Mouse (Mus musculus): ENCODE results near the gene Nfia. TPM values are rescaled to one million over a fixed set of nuclear protein-coding genes. Genes with fewer than 3 reads are reported as not detected.

Nfia gene
- polyA plus RNA-seq, 1 experiment from 2014 or later = 28.6 TPM

GRCm38 (mm10) chr4:97866463-97866862 is 93.9 kb downstream of the Nfia start:
- Histone ChIP-seq H3K4me1 (peaks cover 29% of the 10 kb centered on the region), H3K4me3 (no peak overlapping the region), H3K27me3 (no peaks in the 10 kb centered on the region), H3K4me2 (replicated peaks) (no peak overlapping the region), H3K27ac (replicated peaks) (no peak overlapping the region), H3K36me3 (no peaks in the 10 kb centered on the region), H3K9me3 (no peaks in the 10 kb centered on the region), H3K9ac (replicated peaks) (no peak overlapping the region)
- WGBS = 57% methylated on average over 5 of the region's 5 CpGs
- ATAC-seq (ENCODE audit: low FRiP score, low read depth) = no peak

GRCm38 (mm10) chr4:97868307-97868937 is 95.9 kb downstream of the Nfia start:
- H3K4me2 ChIP-seq (replicated peaks) = no peak overlapping the region
- 82% methylated on average over 10 of the region's 10 CpGs for WGBS
- H3K9ac ChIP-seq (replicated peaks) = no peak overlapping the region
- no peaks in the 10 kb centered on the region for H3K9me3 ChIP-seq
- no peak overlapping the region for H3K4me3 ChIP-seq
- peaks cover 40% of the 10 kb centered on the region for H3K4me1 ChIP-seq
- peak overlapping the region; percentile 56 for H3K27ac ChIP-seq (replicated peaks)
- H3K27me3 ChIP-seq = no peaks in the 10 kb centered on the region
- H3K36me3 ChIP-seq = no peaks in the 10 kb centered on the region
- ATAC-seq (ENCODE audit: low FRiP score, low read depth) = no peak

- no peaks in the 10 kb centered on the region for H3K27me3 ChIP-seq
- 0 out of 2 replicates have a peak overlapping the region, but pooled peaks have one; percentile 7 for H3K4me2 ChIP-seq (replicated peaks)
- no peak overlapping the region for H3K9ac ChIP-seq (replicated peaks)
- peaks cover 40% of the 10 kb centered on the region for H3K4me1 ChIP-seq
- H3K36me3 ChIP-seq = no peaks in the 10 kb centered on the region
- H3K9me3 ChIP-seq = no peaks in the 10 kb centered on the region
- peak overlapping the region; percentile 56 for H3K27ac ChIP-seq (replicated peaks)
- 83% methylated on average over 27 of the region's 27 CpGs for WGBS
- peak; percentile 21; the same call in 1 of the 2 replicates for ATAC-seq (ENCODE audit: low FRiP score, low read depth)
- H3K4me3 ChIP-seq = no peak overlapping the region
Measured at GRCm38 (mm10) chr4:97868938-97869440, 96.5 kb downstream of the Nfia start.

GRCm38 (mm10) chr4:97869451-97869850 is 96.9 kb downstream of the Nfia start:
- H3K27ac ChIP-seq (replicated peaks) = peak overlapping the region; percentile 56; the same call in 1 of the 2 replicates
- H3K27me3 ChIP-seq = no peaks in the 10 kb centered on the region
- 77% methylated on average over 7 of the region's 7 CpGs for WGBS
- peaks cover 40% of the 10 kb centered on the region for H3K4me1 ChIP-seq
- H3K4me2 ChIP-seq (replicated peaks) = 0 out of 2 replicates have a peak overlapping the region, but pooled peaks have one; percentile 7
- H3K36me3 ChIP-seq = no peaks in the 10 kb centered on the region
- no peak overlapping the region for H3K9ac ChIP-seq (replicated peaks)
- no peaks in the 10 kb centered on the region for H3K9me3 ChIP-seq
- ATAC-seq (ENCODE audit: low FRiP score, low read depth) = no peak
- no peak overlapping the region for H3K4me3 ChIP-seq

- Histone ChIP-seq H3K27ac (replicated peaks) (peak overlapping the region; percentile 49; the same call in 1 of the 2 replicates), H3K27me3 (no peaks in the 10 kb centered on the region), H3K9me3 (no peaks in the 10 kb centered on the region), H3K4me2 (replicated peaks) (no peak overlapping the region), H3K9ac (replicated peaks) (no peak overlapping the region), H3K4me1 (peaks cover 40% of the 10 kb centered on the region), H3K4me3 (no peak overlapping the region), H3K36me3 (no peaks in the 10 kb centered on the region)
- 55% methylated on average over 9 of the region's 9 CpGs for WGBS
- no peak for ATAC-seq (ENCODE audit: low FRiP score, low read depth)
Measured at GRCm38 (mm10) chr4:97871770-97872439, 99.4 kb downstream of the Nfia start.

GRCm38 (mm10) chr4:97874916-97875315 is 102.4 kb downstream of the Nfia start:
- Histone ChIP-seq H3K4me1 (peaks cover 23% of the 10 kb centered on the region; the same call in 1 of the 2 replicates), H3K27ac (replicated peaks) (no peak overlapping the region), H3K9me3 (no peaks in the 10 kb centered on the region), H3K4me3 (no peak overlapping the region), H3K27me3 (no peaks in the 10 kb centered on the region), H3K36me3 (no peaks in the 10 kb centered on the region), H3K9ac (replicated peaks) (no peak overlapping the region), H3K4me2 (replicated peaks) (no peak overlapping the region)
- 30% methylated on average over 3 of the region's 3 CpGs for WGBS
- no peak for ATAC-seq (ENCODE audit: low FRiP score, low read depth)

GRCm38 (mm10) chr4:97875901-97876300 is 103.4 kb downstream of the Nfia start:
- Histone ChIP-seq H3K27ac (replicated peaks) (no peak overlapping the region), H3K4me2 (replicated peaks) (no peak overlapping the region), H3K4me1 (peaks cover 29% of the 10 kb centered on the region), H3K9ac (replicated peaks) (no peak overlapping the region), H3K9me3 (no peaks in the 10 kb centered on the region), H3K27me3 (no peaks in the 10 kb centered on the region), H3K36me3 (no peaks in the 10 kb centered on the region), H3K4me3 (no peak overlapping the region)
- WGBS = 85% methylated on average over 3 of the region's 3 CpGs
- ATAC-seq (ENCODE audit: low FRiP score, low read depth) = no peak

GRCm38 (mm10) chr4:97879696-97880095 is 107.2 kb downstream of the Nfia start:
- H3K9me3 ChIP-seq = no peaks in the 10 kb centered on the region
- H3K27me3 ChIP-seq = no peaks in the 10 kb centered on the region
- no peak overlapping the region for H3K27ac ChIP-seq (replicated peaks)
- no peaks in the 10 kb centered on the region for H3K36me3 ChIP-seq
- ATAC-seq (ENCODE audit: low FRiP score, low read depth) = no peak
- H3K9ac ChIP-seq (replicated peaks) = no peak overlapping the region
- H3K4me2 ChIP-seq (replicated peaks) = no peak overlapping the region
- H3K4me3 ChIP-seq = no peak overlapping the region
- H3K4me1 ChIP-seq = peaks cover 16% of the 10 kb centered on the region
- WGBS = 79% methylated on average over 7 of the region's 7 CpGs

- H3K27ac ChIP-seq (replicated peaks) = peak overlapping the region; percentile 0; the same call in 1 of the 2 replicates
- H3K36me3 ChIP-seq = no peaks in the 10 kb centered on the region
- H3K9ac ChIP-seq (replicated peaks) = no peak overlapping the region
- WGBS = 71% methylated on average over 9 of the region's 9 CpGs
- H3K4me3 ChIP-seq = no peak overlapping the region
- no peak overlapping the region for H3K4me2 ChIP-seq (replicated peaks)
- H3K27me3 ChIP-seq = no peaks in the 10 kb centered on the region
- no peaks in the 10 kb centered on the region for H3K9me3 ChIP-seq
- peaks cover 9% of the 10 kb centered on the region for H3K4me1 ChIP-seq
- ATAC-seq (ENCODE audit: low FRiP score, low read depth) = no peak
Measured at GRCm38 (mm10) chr4:97880120-97881055, 107.9 kb downstream of the Nfia start.

GRCm38 (mm10) chr4:97885574-97885973 is 113.0 kb downstream of the Nfia start:
- no peaks in the 10 kb centered on the region for H3K27me3 ChIP-seq
- H3K4me3 ChIP-seq = no peak overlapping the region
- H3K4me2 ChIP-seq (replicated peaks) = no peak overlapping the region
- no peak for ATAC-seq (ENCODE audit: low FRiP score, low read depth)
- WGBS = 94% methylated on average over 5 of the region's 5 CpGs
- H3K9ac ChIP-seq (replicated peaks) = no peak overlapping the region
- no peaks in the 10 kb centered on the region for H3K9me3 ChIP-seq
- no peaks in the 10 kb centered on the region for H3K36me3 ChIP-seq
- no peak overlapping the region for H3K27ac ChIP-seq (replicated peaks)
- peaks cover 2% of the 10 kb centered on the region; the same call in 1 of the 2 replicates for H3K4me1 ChIP-seq

- Histone ChIP-seq H3K4me1 (0 out of 2 replicates have a peak, but pooled peaks cover 3% of the 10 kb centered on the region), H3K36me3 (no peaks in the 10 kb centered on the region), H3K4me3 (no peak overlapping the region), H3K9me3 (no peaks in the 10 kb centered on the region), H3K9ac (replicated peaks) (no peak overlapping the region), H3K27me3 (no peaks in the 10 kb centered on the region), H3K4me2 (replicated peaks) (no peak overlapping the region), H3K27ac (replicated peaks) (no peak overlapping the region)
- WGBS = 95% methylated on average over 5 of the region's 5 CpGs
- ATAC-seq (ENCODE audit: low FRiP score, low read depth) = no peak
Measured at GRCm38 (mm10) chr4:97886220-97886619, 113.7 kb downstream of the Nfia start.
